Mouse (Mus musculus): ENCODE measurements at regions not wholly inside any gene's neighbourhood (a gene's known extent, or its start where the extent isn't known, plus 50 kb on each side); places are given as distances from the start of the nearest gene placed in this dataset.

DNA sequence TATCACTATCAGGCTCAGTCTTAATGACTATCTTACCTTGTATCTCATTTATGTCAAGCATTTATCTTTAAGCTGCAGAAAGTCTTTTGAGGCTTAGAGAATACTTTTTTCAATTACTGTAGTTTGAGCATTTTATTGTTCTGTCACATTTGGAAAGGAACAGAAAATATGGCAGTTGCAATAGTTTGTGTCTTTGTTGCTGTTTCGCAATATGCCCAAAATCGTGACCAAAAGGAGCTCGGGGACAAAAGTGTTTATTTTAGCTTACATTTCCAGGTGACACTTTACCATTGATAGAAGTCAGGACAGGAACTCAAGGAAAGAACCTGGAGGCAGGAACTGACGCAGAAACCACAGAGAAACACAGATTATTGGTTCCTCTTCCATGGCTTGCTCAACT is 152.9 kb upstream of the Thbs1 start:
- ChIA-PET POLR2A (no interaction called here), CTCF (no interaction called here)
- ATAC-seq (no peak), DNase-seq (ENCODE audit: low read depth, low spot score) (no peak)
- in situ Hi-C loops (cut with MboI; ENCODE audit: low pct_unique_long_range_greater_than_20kb): loop anchor here (10.0 kb wide), 1 partner anchor 146 kb away; no protein-coding TSS in a partner anchor
- H3K27me3 ChIP-seq: no peaks in the 10 kb centered on the region
- TF ChIP-seq CTCF (IDR thresholded peaks at IDR 0.05): no peak

DNA sequence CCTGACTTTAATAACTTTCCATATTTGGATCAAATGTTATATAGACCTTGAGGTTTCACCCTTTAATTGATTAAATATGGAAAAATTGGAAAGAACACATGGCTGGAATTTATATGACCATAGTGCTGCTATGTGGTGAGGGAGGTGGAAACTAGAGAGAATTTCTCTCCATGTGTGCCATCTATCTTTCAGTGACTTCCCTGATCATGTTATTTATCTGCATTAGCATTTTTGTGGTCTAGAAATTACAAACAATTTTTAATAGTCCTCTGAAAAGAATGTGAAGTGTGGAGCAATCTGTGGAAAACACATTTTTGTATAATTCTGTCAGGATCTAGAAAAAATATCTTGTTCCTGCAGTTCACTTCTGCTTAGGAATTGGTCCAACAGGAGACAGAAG is 152.2 kb upstream of the Thbs1 start:
- ChIA-PET CTCF (no interaction called here), POLR2A (no interaction called here)
- no peak for TF ChIP-seq CTCF (IDR thresholded peaks at IDR 0.05)
- in situ Hi-C loops (cut with MboI; ENCODE audit: low pct_unique_long_range_greater_than_20kb): loop anchor here (10.0 kb wide), 1 partner anchor 145 kb away; no protein-coding TSS in a partner anchor
- DNase-seq (ENCODE audit: low read depth, low spot score): no peak
- no peaks in the 10 kb centered on the region for H3K27me3 ChIP-seq
- ATAC-seq: no peak

DNA sequence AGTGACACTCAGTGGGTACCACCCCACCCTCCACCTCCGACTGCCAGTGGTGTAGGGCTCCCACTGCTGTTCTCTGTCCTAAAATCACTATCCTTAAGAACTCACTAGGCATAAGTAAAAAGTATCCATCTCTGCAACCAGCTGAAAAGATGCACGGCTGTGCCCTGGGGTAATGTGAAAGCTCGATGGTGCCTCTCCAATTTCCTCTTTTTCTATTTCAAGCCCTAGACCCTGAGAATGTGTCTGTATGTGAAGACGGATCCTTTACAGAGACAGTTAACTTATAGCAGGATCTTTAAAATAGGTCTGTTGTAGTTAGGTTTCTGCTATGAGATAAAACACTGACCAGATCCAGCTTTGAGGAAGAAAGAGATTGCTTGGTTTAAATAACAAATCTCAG is 149.1 kb upstream of the Thbs1 start:
- no peak for TF ChIP-seq CTCF (IDR thresholded peaks at IDR 0.05)
- POLR2A ChIA-PET: no interaction called here
- ATAC-seq: no peak
- no peak for DNase-seq (ENCODE audit: low read depth, low spot score)
- in situ Hi-C loops (cut with MboI; ENCODE audit: low pct_unique_long_range_greater_than_20kb): no loop called here
- CTCF ChIA-PET: no interaction called here
- no peaks in the 10 kb centered on the region for H3K27me3 ChIP-seq

DNA sequence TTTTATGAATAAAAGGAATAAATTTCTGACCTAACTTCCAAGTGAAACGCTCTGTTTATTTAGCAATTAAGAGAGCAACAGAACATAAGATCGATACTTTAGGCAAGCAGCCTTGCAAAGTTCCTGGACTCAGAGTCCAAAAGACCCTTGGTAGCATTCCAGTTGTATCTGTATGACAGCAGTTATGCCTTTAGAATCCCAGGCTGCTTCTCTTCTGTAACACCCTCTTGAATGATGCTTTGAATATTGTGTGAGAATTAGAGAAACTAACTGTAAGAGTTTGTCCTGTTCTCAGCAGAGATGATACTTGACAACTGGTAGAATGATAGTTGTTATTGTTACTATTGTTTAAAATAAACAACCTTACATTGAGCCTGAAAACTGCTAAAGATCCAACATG is 148.2 kb upstream of the Thbs1 start:
- in situ Hi-C loops (cut with MboI; ENCODE audit: low pct_unique_long_range_greater_than_20kb): no loop called here
- POLR2A ChIA-PET: no interaction called here
- TF ChIP-seq CTCF (IDR thresholded peaks at IDR 0.05): no peak
- DNase-seq (ENCODE audit: low read depth, low spot score): no peak
- H3K27me3 ChIP-seq: no peaks in the 10 kb centered on the region
- ATAC-seq: no peak
- CTCF ChIA-PET: no interaction called here

DNA sequence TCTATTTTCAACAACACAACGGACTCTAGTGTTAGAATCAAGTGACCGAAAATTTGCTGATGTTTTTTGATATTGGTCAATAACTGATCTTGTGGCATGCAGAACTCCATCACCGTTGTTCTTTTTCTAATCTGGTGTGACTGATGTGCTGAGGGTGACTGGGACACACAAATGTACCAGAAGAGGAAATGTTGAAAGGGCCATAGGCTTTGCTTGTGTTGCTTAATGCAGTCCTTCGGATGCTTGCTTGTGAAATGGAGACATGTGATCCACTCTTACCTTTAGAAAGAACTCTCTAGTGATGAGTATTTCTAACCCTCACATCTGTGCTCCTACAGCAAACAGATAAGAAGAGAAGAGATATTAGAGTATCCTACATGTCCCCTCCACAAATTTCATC is 145.9 kb upstream of the Thbs1 start:
- in situ Hi-C loops (cut with MboI; ENCODE audit: low pct_unique_long_range_greater_than_20kb): no loop called here
- CTCF ChIA-PET: no interaction called here
- ATAC-seq (no peak), DNase-seq (ENCODE audit: low read depth, low spot score) (no peak)
- no peaks in the 10 kb centered on the region for H3K27me3 ChIP-seq
- TF ChIP-seq CTCF (IDR thresholded peaks at IDR 0.05): no peak
- POLR2A ChIA-PET: no interaction called here

DNA sequence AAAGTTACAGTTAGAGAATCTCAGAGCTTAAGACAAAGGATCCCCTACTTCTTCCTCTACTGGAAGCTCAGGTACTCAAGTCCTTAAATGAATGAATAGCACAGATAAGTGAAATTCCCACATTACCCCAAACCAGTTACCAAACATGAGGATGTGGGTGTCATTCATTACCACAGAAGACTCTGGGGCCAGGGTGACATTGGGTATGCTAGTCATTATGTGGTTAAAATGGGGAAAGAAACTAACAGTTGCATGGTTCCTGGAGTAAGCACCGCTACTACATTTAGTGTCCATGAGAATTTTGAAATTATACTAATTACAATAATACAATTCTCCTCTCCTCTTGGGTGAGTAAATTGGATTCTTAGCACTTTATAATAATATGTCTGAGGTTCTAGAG is 142.9 kb upstream of the Thbs1 start:
- POLR2A ChIA-PET: no interaction called here
- no peaks in the 10 kb centered on the region for H3K27me3 ChIP-seq
- CTCF ChIA-PET: no interaction called here
- no peak for ATAC-seq
- no peak for DNase-seq (ENCODE audit: low read depth, low spot score)
- no peak for TF ChIP-seq CTCF (IDR thresholded peaks at IDR 0.05)
- in situ Hi-C loops (cut with MboI; ENCODE audit: low pct_unique_long_range_greater_than_20kb): no loop called here

DNA sequence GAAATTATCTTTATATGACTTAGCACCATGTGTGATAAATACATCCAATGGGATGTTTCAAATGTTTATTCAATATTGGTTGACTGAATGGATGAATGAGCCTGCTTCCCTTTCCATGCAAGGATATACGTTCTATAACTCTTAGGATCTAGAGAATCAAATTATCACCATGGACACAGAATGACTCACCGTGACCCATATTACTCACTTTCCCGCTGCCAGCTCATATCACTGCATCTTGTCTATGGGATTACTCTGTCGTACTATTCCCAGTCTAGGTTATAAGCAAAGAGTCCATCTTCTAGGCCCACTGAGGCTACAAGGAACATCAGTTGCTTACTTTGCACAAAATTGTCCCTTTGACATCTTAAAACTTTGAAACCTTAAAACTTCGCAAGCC is 141.0 kb upstream of the Thbs1 start:
- POLR2A ChIA-PET: no interaction called here
- in situ Hi-C loops (cut with MboI; ENCODE audit: low pct_unique_long_range_greater_than_20kb): no loop called here
- no peak for TF ChIP-seq CTCF (IDR thresholded peaks at IDR 0.05)
- no peak for ATAC-seq
- no peaks in the 10 kb centered on the region for H3K27me3 ChIP-seq
- CTCF ChIA-PET: no interaction called here
- no peak for DNase-seq (ENCODE audit: low read depth, low spot score)

DNA sequence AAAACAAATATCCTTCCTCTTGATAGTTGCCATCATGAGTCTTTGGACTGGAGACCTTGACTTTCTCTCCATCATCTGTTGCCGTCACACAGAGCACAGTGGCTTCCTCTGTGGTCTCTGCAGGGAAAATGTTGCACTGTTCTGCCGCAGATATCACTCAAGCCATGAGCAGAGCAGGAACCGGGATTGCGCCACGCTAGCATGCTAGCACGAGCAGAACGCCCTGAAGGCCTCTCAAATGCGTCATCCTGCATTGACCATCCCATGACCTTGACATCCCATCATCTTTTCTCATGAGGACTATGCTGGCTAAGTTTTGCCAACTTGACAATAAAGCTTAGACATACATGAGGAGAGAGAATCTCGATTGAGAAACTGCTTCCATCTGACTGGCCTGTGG is 134.6 kb upstream of the Thbs1 start:
- no peak for DNase-seq (ENCODE audit: low read depth, low spot score)

DNA sequence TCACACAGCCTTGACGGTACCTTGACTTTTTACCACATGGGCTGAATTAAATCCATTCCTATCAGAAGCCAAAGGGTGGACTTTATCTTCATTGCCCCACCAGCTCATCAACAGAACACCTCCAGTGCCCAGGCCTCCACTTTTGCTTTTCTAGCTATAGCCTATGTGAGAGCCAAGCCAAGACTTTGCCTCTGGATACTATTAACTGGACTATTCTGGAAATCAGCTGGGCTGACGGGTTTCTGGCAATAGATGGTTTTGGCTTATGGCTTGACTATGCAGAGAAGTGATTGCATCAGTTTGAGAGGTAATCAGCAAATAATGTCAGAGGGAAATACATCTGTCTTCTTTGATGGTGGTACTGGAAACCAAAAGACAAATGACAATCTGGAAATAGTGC is 130.8 kb upstream of the Thbs1 start:
- ChIA-PET CTCF (no interaction called here), POLR2A (no interaction called here)
- no peak for ATAC-seq
- H3K27me3 ChIP-seq: no peaks in the 10 kb centered on the region
- TF ChIP-seq CTCF (IDR thresholded peaks at IDR 0.05): no peak
- DNase-seq (ENCODE audit: low read depth, low spot score): no peak
- in situ Hi-C loops (cut with MboI; ENCODE audit: low pct_unique_long_range_greater_than_20kb): no loop called here

More for the DNA sequence above, 134.6 kb upstream of the Thbs1 start:
- in situ Hi-C loops (cut with MboI; ENCODE audit: low pct_unique_long_range_greater_than_20kb): no loop called here
- CTCF ChIA-PET: no interaction called here
- no peaks in the 10 kb centered on the region for H3K27me3 ChIP-seq
- TF ChIP-seq CTCF (IDR thresholded peaks at IDR 0.05): no peak
- no peak for ATAC-seq
- POLR2A ChIA-PET: no interaction called here

DNA sequence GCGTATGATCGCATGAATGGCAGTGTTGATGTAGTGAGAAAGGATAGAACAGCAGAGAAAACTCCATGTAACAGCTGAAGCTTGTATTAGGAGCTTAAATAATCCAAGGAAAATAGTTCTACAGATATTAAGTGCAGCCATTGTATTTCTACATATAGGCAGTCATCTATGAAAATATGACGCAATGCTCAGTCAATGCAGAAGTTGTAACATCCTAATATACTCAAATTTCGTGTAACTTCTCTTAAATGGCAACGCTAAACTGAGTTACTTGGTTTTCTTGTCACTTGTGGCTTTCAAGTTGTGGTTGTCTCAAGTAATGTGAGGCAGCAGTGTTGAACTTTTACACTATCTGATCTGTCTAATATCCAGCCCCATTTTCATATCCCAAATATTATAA is 127.1 kb upstream of the Thbs1 start:
- ATAC-seq (no peak), DNase-seq (ENCODE audit: low read depth, low spot score) (no peak)
- no peak for TF ChIP-seq CTCF (IDR thresholded peaks at IDR 0.05)
- no peaks in the 10 kb centered on the region for H3K27me3 ChIP-seq
- in situ Hi-C loops (cut with MboI; ENCODE audit: low pct_unique_long_range_greater_than_20kb): no loop called here
- CTCF ChIA-PET: interaction anchor here (1.2 kb wide), 1 partner anchor 12 kb away, joined by 4 read pairs; no protein-coding TSS in a partner anchor
- POLR2A ChIA-PET: no interaction called here

DNA sequence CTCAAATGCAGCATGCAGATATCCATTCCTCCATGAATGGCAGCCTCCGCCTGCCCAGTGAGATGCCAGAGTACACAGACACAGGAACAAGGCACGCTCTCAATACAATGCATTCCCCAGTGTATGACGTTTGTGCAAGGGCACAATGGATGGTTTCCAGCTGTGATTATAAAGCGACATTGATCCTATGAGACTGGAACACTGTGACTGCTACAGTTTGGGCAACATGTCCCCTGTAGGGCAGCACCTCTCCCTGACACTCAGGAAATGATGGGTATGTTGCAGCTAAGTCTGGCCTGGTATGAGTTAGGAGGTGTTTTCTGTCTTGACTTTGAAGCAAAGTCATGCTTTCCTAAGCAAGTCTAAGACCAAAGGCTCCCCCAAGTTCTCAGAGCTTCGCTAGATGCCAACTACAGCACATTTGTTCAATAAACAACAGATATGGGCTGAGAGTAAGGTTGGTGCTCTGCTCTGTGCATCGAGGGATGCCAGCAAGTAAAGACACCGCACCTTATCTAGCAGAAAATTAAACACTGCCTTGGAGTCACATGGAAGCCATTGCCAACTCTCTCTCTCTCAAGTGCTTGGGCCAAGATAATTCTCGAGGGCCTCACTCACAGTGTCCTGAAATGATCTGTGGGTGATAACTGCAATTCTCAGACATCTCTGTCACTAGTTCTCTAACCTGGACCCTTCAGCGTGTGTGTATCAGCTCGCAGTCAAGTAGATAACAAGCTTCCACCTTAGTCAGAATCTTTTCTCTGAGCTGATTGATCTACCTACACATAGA is 124.1 kb upstream of the Thbs1 start:
- ATAC-seq (no peak), DNase-seq (ENCODE audit: low read depth, low spot score) (no peak)
- ChIA-PET CTCF (no interaction called here), POLR2A (interaction anchor here (1.2 kb wide), 1 partner anchor 28 kb away, joined by 3 read pairs; no protein-coding TSS in a partner anchor)
- H3K27me3 ChIP-seq: no peaks in the 10 kb centered on the region
- in situ Hi-C loops (cut with MboI; ENCODE audit: low pct_unique_long_range_greater_than_20kb): no loop called here
- TF ChIP-seq CTCF (IDR thresholded peaks at IDR 0.05): no peak
